Mouse (Mus musculus) testis, adult 2 months (tissue): Measurements from ENCODE around the gene Snx33. TPM values are rescaled to one million over a fixed set of nuclear protein-coding genes. Genes with fewer than 3 reads are reported as not detected.

Source experiments
- H3K27ac ChIP-seq: fragments of 200-500 bp; 2 replicates; pipeline ENCODE4 v1.5.1; 2012; ENCODE audit warnings: low read depth, low read length; ENCODE audit not compliant: control insufficient read depth, insufficient read depth
- H3K27me3 ChIP-seq: fragments of 200-500 bp; 2 replicates; pipeline ENCODE4 v1.6.1; 2012; ENCODE audit warnings: mild to moderate bottlenecking, low read length, moderate library complexity; ENCODE audit not compliant: control insufficient read depth, insufficient read depth
- H3K36me3 ChIP-seq: fragments of 200-500 bp; 2 replicates; pipeline ENCODE4 v1.6.1; 2012; ENCODE audit warnings: mild to moderate bottlenecking, low read length; ENCODE audit not compliant: control insufficient read depth, insufficient read depth
- H3K4me1 ChIP-seq: fragments of 200-500 bp; 2 replicates; pipeline ENCODE4 v1.6.1; 2012; ENCODE audit warnings: low read length; ENCODE audit not compliant: control insufficient read depth, insufficient read depth
- H3K4me3 ChIP-seq: fragments of 200-500 bp; 2 replicates; pipeline ENCODE4 v1.5.1; 2012; ENCODE audit warnings: low read depth, mild to moderate bottlenecking, low read length, moderate library complexity, mixed read lengths; ENCODE audit not compliant: control insufficient read depth
- CTCF ChIP-seq: fragments of 200-500 bp; IDR thresholded peaks from 2 replicates; pipeline ENCODE4 v1.5.1; 2012; ENCODE audit warnings: low read depth, mild to moderate bottlenecking, inconsistent platforms, low read length, moderate library complexity; ENCODE audit not compliant: control insufficient read depth, insufficient read depth, insufficient replicate concordance
- POLR2A ChIP-seq: fragments of 200-500 bp; IDR thresholded peaks from 2 replicates; pipeline ENCODE4 v1.6.1; 2012; ENCODE audit warnings: low read depth, mild to moderate bottlenecking, inconsistent platforms, low read length, moderate library complexity; ENCODE audit not compliant: control insufficient read depth
- polyA plus RNA-seq: library from polyadenylated mRNA; depleted of rRNA; stranded (reverse); fragments of >200 nt; gene quantifications from 2 replicates; pipeline ENCODE4 v1.2.3, GENCODE M21; 2012

Gene Snx33
- polyA plus RNA-seq, 1 experiment = 7.0 TPM

- H3K4me1 ChIP-seq = peaks cover 17% of the 10 kb centered on the region
- TF ChIP-seq CTCF (no peak), POLR2A (no peak)
- no peaks in the 10 kb centered on the region for H3K27me3 ChIP-seq
- peak overlapping the region; percentile 71 for H3K27ac ChIP-seq
- peak overlapping the region; percentile 47 for H3K4me3 ChIP-seq
- H3K36me3 ChIP-seq = no peaks in the 10 kb centered on the region
These were observed 3.5 kb downstream of the Snx33 start for GRCm38 (mm10) chr9:56924651-56925027.

GRCm38 (mm10) chr9:56923841-56924650 is 4.1 kb downstream of the Snx33 start:
- Histone ChIP-seq H3K36me3 (no peaks in the 10 kb centered on the region), H3K27me3 (no peaks in the 10 kb centered on the region), H3K4me1 (peaks cover 14% of the 10 kb centered on the region), H3K4me3 (peak overlapping the region; percentile 47), H3K27ac (peak overlapping the region; percentile 71)
- TF ChIP-seq POLR2A (no peak; the same call in 1 of the 2 replicates), CTCF (no peak)

- no peak overlapping the region for H3K4me3 ChIP-seq
- no peaks in the 10 kb centered on the region for H3K27me3 ChIP-seq
- H3K36me3 ChIP-seq = no peaks in the 10 kb centered on the region
- H3K27ac ChIP-seq = no peak overlapping the region
- H3K4me1 ChIP-seq = peaks cover 9% of the 10 kb centered on the region
- TF ChIP-seq POLR2A (no peak), CTCF (no peak)
These were observed 5.4 kb downstream of the Snx33 start for GRCm38 (mm10) chr9:56922746-56923145.

- TF ChIP-seq POLR2A (no peak), CTCF (no peak)
- H3K4me1 ChIP-seq = no peaks in the 10 kb centered on the region
- no peaks in the 10 kb centered on the region for H3K36me3 ChIP-seq
These were observed 9.7 kb downstream of the Snx33 start for GRCm38 (mm10) chr9:56918466-56918865.

GRCm38 (mm10) chr9:56917131-56917530 is 11.0 kb downstream of the Snx33 start:
- Histone ChIP-seq H3K27ac (no peak overlapping the region), H3K4me3 (no peak overlapping the region), H3K36me3 (no peaks in the 10 kb centered on the region), H3K27me3 (no peaks in the 10 kb centered on the region), H3K4me1 (no peaks in the 10 kb centered on the region)
- TF ChIP-seq POLR2A (no peak), CTCF (no peak)

More at GRCm38 (mm10) chr9:56918466-56918865, 9.7 kb downstream of the Snx33 start:
- Histone ChIP-seq H3K4me3 (no peak overlapping the region), H3K27ac (no peak overlapping the region), H3K27me3 (no peaks in the 10 kb centered on the region)

GRCm38 (mm10) chr9:56915695-56916410 is 12.3 kb downstream of the Snx33 start:
- Histone ChIP-seq H3K36me3 (no peaks in the 10 kb centered on the region), H3K4me1 (peaks cover 2% of the 10 kb centered on the region; the same call in 1 of the 2 replicates), H3K4me3 (no peak overlapping the region), H3K27me3 (no peaks in the 10 kb centered on the region), H3K27ac (no peak overlapping the region)
- no peak for TF ChIP-seq CTCF
- TF ChIP-seq POLR2A = no peak

- Histone ChIP-seq H3K4me3 (no peak overlapping the region), H3K4me1 (peaks cover 2% of the 10 kb centered on the region; the same call in 1 of the 2 replicates), H3K27me3 (no peaks in the 10 kb centered on the region), H3K27ac (no peak overlapping the region), H3K36me3 (no peaks in the 10 kb centered on the region)
- no peak for TF ChIP-seq CTCF
These were observed 13.1 kb downstream of the Snx33 start for GRCm38 (mm10) chr9:56915116-56915515.
